In genomic region chr6:115469666-115470581, GRCm38 (mm10) we compare ENCODE assay signal across 14 mouse cellular contexts.
A peak's percentile ranks its signal among the peaks of the same experiment; 100 is the strongest.
DNase-seq lines count a peak whose midpoint lies in the region; TF ChIP-seq lines count a peak whose summit lies in the region.
"Had no signal": no experiment of that assay in that cellular context is flagged by ENCODE, and none has a peak within 500 bp of the region (broad histone marks: within the 10 kb centered on the region; RNA-seq: fewer than 3 reads in every experiment).

No protein-coding gene starts in this region.

- WGBS in lung, adult 2 months: 39% methylated on average over 3 of the region's 3 CpGs

- peak; percentile 92 for DNase-seq in heart, adult 11 months
- no peak for DNase-seq in heart, postnatal 10 days
- DNase-seq in lung, adult 18-20 months: peak; percentile 19 to 23
- DNase-seq in lung, adult 2 months: no peak
- peak; percentile 42 for DNase-seq in lung, postnatal 25 days (ENCODE audit: low spot score)
- no peak for DNase-seq in ovary, postnatal 36 days (ENCODE audit: low spot score)
- no peak for DNase-seq in left cerebral cortex, postnatal 10 days (ENCODE audit: extremely low spot score in 1 of 2, low spot score in 2 of 2)
- DNase-seq: cerebellum, adult 9-10 months had no signal

- intact Hi-C loops in heart, postnatal 10 days (cut with DNase I): no loop called here
- intact Hi-C loops in left cerebral cortex, postnatal 10 days (cut with DNase I): no loop called here

- TF ChIP-seq POLR2A in lung, adult 2 months (IDR thresholded peaks at IDR 0.05; ENCODE audit: borderline replicate concordance, extremely low read depth, low read depth, low read length): no peak
- no peak for TF ChIP-seq POLR2A in bone marrow macrophage, adult 2 months (IDR thresholded peaks at IDR 0.05; ENCODE audit: borderline replicate concordance, low read depth, low read length)

- H3K4me1 ChIP-seq in lung, adult 2 months (ENCODE audit: control insufficient read depth, insufficient read depth, low read length): peaks cover 2% of the 10 kb centered on the region
- H3K4me1 ChIP-seq in bone marrow macrophage, adult 2 months (ENCODE audit: control insufficient read depth, insufficient read depth, low read length): peaks cover 34% of the 10 kb centered on the region
- H3K4me1 ChIP-seq: hindbrain, embryonic 13.5 days; limb, embryonic 15.5 days; neural tube, embryonic 13.5 days had no signal

- no peak overlapping the region for H3K4me3 ChIP-seq in lung, adult 2 months (replicated peaks; ENCODE audit: extremely low read depth, low read depth, low read length)
- H3K4me3 ChIP-seq in bone marrow macrophage, adult 2 months (ENCODE audit: insufficient read depth, low read length): no peak overlapping the region
- H3K4me3 ChIP-seq: erythroblast, embryonic 14.5 days; heart, embryonic 15.5 days; hindbrain, embryonic 13.5 days; limb, embryonic 15.5 days; neural tube, embryonic 13.5 days had no signal

- no peak for TF ChIP-seq CTCF in lung, adult 2 months (IDR thresholded peaks at IDR 0.05; ENCODE audit: insufficient read depth, low read length)
- TF ChIP-seq CTCF in bone marrow macrophage, adult 2 months (IDR thresholded peaks at IDR 0.05; ENCODE audit: low read depth, low read length): no peak

- peak overlapping the region; percentile 94 for H3K27ac ChIP-seq in bone marrow macrophage, adult 2 months (ENCODE audit: insufficient read depth, low read depth, low read length)
- H3K27ac ChIP-seq: heart, embryonic 15.5 days; hindbrain, embryonic 13.5 days; limb, embryonic 15.5 days; neural tube, embryonic 13.5 days had no signal

Comparison
In these comparisons a context has a peak if more than half of its experiments do, and no peak if none do; other contexts are left out.
1. DNase-seq: peak in heart, adult 11 months (single experiment), lung, adult 18-20 months (2 of 2) and lung, postnatal 25 days (single experiment); none in heart, postnatal 10 days (0 of 2), lung, adult 2 months (single experiment), ovary, postnatal 36 days (single experiment) and left cerebral cortex, postnatal 10 days (0 of 2).